Mouse (Mus musculus) layer of hippocampus, adult 11-12 months (tissue): ENCODE measurements around the gene Fam47c.

Source experiments
- DNase-seq: peaks from one replicate; pipeline ENCODE4 v3.0.0; 2022; ENCODE audit warnings: low spot score

The Fam47c gene

DNA sequence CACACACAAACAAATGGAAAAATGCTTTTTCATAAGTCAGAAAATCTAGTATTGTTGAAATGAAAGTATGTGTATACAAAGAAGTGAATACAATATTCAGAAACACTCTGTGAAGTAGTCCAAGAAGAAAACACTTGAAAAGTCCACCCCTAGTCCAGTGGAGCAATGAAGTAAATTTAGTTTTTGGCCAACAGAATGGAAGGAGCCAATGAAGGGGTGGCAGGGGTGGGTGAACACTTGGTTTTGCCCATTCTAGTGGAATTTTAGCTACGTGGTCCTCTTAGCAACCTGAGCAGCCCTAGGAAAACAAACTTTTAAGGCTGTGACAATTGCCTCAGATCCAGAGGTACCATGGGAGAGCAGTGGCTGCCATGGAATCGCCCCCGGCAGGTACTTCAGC lies at the start of gene Fam47c:
Gene Fam47c, plus strand, starts transcription at position 301 of the 400 bp plus-strand sequence.
- DNase-seq: no peak

GRCm38 (mm10) chrX:78769408-78769807 lies 31.8 kb downstream of the Fam47c start:
- DNase-seq: no peak

- no peak for DNase-seq
Observed at GRCm38 (mm10) chrX:78777078-78777477, 39.5 kb downstream of the Fam47c start.
